Mouse (Mus musculus): ENCODE measurements around the gene Gm47996. TPM values are rescaled to one million over a fixed set of nuclear protein-coding genes. Genes with fewer than 3 reads are reported as not detected.

Gm47996 gene
- polyA plus RNA-seq, 1 experiment, result not detected

DNA sequence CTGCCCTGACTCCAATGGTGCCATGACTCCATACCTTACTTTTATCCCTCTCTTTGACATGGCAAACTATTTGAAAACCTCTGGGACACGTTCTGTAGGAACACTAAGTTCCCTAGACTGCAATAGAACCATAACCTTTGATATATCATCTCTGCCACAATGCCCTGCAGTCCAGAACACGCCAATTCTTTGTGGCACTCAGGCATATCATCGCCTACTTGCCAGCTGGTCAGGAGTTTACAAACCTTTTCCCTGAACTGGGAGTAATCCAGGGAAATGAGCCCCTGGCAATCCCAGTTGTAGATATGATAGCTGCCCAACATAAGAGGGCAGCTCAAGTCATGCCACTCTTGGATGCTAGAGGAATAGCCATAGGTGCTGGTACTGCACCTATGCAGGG, 22.4 kb downstream of the Gm47996 start:
- Histone ChIP-seq H3K4me3 (ENCODE audit: insufficient read depth, low read length) (no peak overlapping the region), H3K27ac (ENCODE audit: insufficient read depth, low read depth, low read length) (no peak overlapping the region), H3K4me1 (ENCODE audit: control insufficient read depth, insufficient read depth, low read length) (peaks cover 6% of the 10 kb centered on the region)
- TF ChIP-seq POLR2A (IDR thresholded peaks at IDR 0.05; ENCODE audit: borderline replicate concordance, low read depth, low read length), result no peak
- no peak for TF ChIP-seq CTCF (IDR thresholded peaks at IDR 0.05; ENCODE audit: low read depth, low read length)

GRCm38 (mm10) chr1:151233756-151234155, 23.8 kb downstream of the Gm47996 start:
- TF ChIP-seq CTCF (IDR thresholded peaks at IDR 0.05; ENCODE audit: low read depth, low read length) (no peak), POLR2A (IDR thresholded peaks at IDR 0.05; ENCODE audit: borderline replicate concordance, low read depth, low read length) (no peak)
- Histone ChIP-seq H3K27ac (ENCODE audit: insufficient read depth, low read depth, low read length) (no peak overlapping the region), H3K4me1 (ENCODE audit: control insufficient read depth, insufficient read depth, low read length) (peaks cover 4% of the 10 kb centered on the region), H3K4me3 (ENCODE audit: insufficient read depth, low read length) (no peak overlapping the region)

GRCm38 (mm10) chr1:151235574-151235973, 25.6 kb downstream of the Gm47996 start:
- no peaks in the 10 kb centered on the region for H3K4me1 ChIP-seq (ENCODE audit: control insufficient read depth, insufficient read depth, low read length)
- TF ChIP-seq CTCF (IDR thresholded peaks at IDR 0.05; ENCODE audit: low read depth, low read length) (no peak), POLR2A (IDR thresholded peaks at IDR 0.05; ENCODE audit: borderline replicate concordance, low read depth, low read length) (no peak)
- no peak overlapping the region for H3K4me3 ChIP-seq (ENCODE audit: insufficient read depth, low read length)
- no peak overlapping the region for H3K27ac ChIP-seq (ENCODE audit: insufficient read depth, low read depth, low read length)

DNA sequence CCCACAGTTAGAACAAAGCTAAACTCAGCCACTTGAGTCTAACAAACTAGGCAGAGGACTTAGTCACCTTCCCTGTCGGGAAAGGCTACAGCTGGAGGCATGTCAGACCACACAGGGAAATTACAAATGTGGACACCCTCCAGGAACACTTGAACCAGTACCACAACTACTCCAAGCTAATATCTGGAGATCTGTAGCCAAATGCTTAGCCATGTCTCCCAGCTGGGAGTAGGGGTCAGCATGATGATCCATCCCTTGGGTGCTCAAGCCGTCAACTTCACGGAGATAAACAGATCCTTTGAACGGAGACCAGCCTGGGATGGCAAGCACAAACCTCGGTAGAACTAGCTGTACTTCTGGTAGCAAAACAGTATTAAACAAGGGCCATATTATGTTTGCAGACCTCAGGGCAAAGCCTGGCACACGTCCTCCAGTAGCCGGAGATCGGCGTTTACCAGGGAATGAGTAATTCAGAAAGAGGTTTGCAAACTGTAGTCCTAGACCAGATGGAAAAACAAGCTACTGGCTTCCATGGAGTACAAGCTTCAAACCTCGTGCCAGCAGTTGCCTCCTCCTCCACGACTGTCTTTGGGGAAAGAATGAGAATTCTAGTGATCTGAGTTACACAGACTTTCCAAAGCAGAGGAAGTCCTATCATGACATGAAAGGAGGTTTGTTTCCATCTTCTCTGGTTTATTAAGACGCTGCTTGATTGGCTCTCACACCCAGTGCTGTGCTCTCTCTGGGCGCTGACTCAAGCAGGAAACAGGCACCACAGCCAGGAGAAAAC, 26.4 kb downstream of the Gm47996 start:
- Histone ChIP-seq H3K4me3 (ENCODE audit: insufficient read depth, low read length) (no peak overlapping the region), H3K4me1 (ENCODE audit: control insufficient read depth, insufficient read depth, low read length) (no peaks in the 10 kb centered on the region), H3K27ac (ENCODE audit: insufficient read depth, low read depth, low read length) (no peak overlapping the region)
- no peak for TF ChIP-seq CTCF (IDR thresholded peaks at IDR 0.05; ENCODE audit: low read depth, low read length)
- no peak for TF ChIP-seq POLR2A (IDR thresholded peaks at IDR 0.05; ENCODE audit: borderline replicate concordance, low read depth, low read length)

- TF ChIP-seq POLR2A (IDR thresholded peaks at IDR 0.05; ENCODE audit: borderline replicate concordance, low read depth, low read length) (no peak), CTCF (IDR thresholded peaks at IDR 0.05; ENCODE audit: low read depth, low read length) (no peak)
- Histone ChIP-seq H3K27ac (ENCODE audit: insufficient read depth, low read depth, low read length) (no peak overlapping the region), H3K4me3 (ENCODE audit: insufficient read depth, low read length) (no peak overlapping the region), H3K4me1 (ENCODE audit: control insufficient read depth, insufficient read depth, low read length) (no peaks in the 10 kb centered on the region)
Measured at GRCm38 (mm10) chr1:151237780-151238179, 27.8 kb downstream of the Gm47996 start.

GRCm38 (mm10) chr1:151243332-151243731, 33.4 kb downstream of the Gm47996 start:
- no peak for TF ChIP-seq POLR2A (IDR thresholded peaks at IDR 0.05; ENCODE audit: borderline replicate concordance, low read depth, low read length)
- TF ChIP-seq CTCF (IDR thresholded peaks at IDR 0.05; ENCODE audit: low read depth, low read length), result no peak
- no peak overlapping the region for H3K4me3 ChIP-seq (ENCODE audit: insufficient read depth, low read length)
- no peaks in the 10 kb centered on the region for H3K4me1 ChIP-seq (ENCODE audit: control insufficient read depth, insufficient read depth, low read length)
- H3K27ac ChIP-seq (ENCODE audit: insufficient read depth, low read depth, low read length), result no peak overlapping the region

- no peak for TF ChIP-seq POLR2A (IDR thresholded peaks at IDR 0.05; ENCODE audit: borderline replicate concordance, low read depth, low read length)
- TF ChIP-seq CTCF (IDR thresholded peaks at IDR 0.05; ENCODE audit: low read depth, low read length), result no peak
- no peaks in the 10 kb centered on the region for H3K4me1 ChIP-seq (ENCODE audit: control insufficient read depth, insufficient read depth, low read length)
- H3K27ac ChIP-seq (ENCODE audit: insufficient read depth, low read depth, low read length), result no peak overlapping the region
- no peak overlapping the region for H3K4me3 ChIP-seq (ENCODE audit: insufficient read depth, low read length)
Measured at GRCm38 (mm10) chr1:151244013-151244412, 34.1 kb downstream of the Gm47996 start.

DNA sequence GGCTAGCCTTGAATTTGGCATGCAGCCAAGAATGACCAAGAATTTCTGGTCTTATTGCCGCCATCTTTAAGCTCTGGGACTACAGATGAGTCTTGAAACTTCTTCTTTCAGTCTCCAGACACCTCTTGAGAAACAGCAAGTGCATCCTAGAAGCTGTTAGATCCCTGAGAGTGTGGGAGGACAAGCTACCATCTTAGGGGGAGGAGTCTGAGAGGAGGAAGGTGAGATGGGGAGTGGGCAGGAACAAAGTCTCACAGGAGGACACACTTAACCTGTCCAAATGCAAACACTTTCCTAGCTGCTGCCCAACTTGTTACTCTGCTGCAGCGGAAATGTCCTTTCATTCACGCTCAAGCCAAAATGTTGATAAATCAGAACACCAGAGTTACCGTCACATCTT, 34.8 kb downstream of the Gm47996 start:
- Histone ChIP-seq H3K4me1 (ENCODE audit: control insufficient read depth, insufficient read depth, low read length) (peaks cover 6% of the 10 kb centered on the region), H3K4me3 (ENCODE audit: insufficient read depth, low read length) (no peak overlapping the region), H3K27ac (ENCODE audit: insufficient read depth, low read depth, low read length) (no peak overlapping the region)
- TF ChIP-seq CTCF (IDR thresholded peaks at IDR 0.05; ENCODE audit: low read depth, low read length) (no peak), POLR2A (IDR thresholded peaks at IDR 0.05; ENCODE audit: borderline replicate concordance, low read depth, low read length) (no peak)

DNA sequence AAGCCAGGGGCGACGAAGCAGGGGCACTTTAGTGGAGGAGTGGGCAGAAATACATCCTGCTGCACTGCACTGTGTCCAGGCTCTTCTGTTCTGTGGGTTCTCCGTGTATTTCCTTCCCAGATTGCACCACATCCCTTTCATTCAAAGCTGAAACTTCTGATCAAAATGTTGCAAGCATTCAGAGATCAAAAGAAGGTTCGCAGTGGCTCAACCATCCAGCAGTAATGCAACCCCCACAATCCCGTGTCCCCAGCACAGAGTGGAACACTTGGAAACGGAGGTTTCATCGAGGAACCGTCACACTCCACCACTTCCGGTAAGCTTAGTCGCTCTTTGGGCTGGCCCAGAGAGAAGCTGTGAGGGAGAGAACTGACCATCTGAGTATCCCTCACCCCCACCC, 35.2 kb downstream of the Gm47996 start:
- H3K4me1 ChIP-seq (ENCODE audit: control insufficient read depth, insufficient read depth, low read length), result peaks cover 6% of the 10 kb centered on the region
- no peak for TF ChIP-seq POLR2A (IDR thresholded peaks at IDR 0.05; ENCODE audit: borderline replicate concordance, low read depth, low read length)
- no peak for TF ChIP-seq CTCF (IDR thresholded peaks at IDR 0.05; ENCODE audit: low read depth, low read length)
- H3K4me3 ChIP-seq (ENCODE audit: insufficient read depth, low read length), result no peak overlapping the region
- H3K27ac ChIP-seq (ENCODE audit: insufficient read depth, low read depth, low read length), result no peak overlapping the region

DNA sequence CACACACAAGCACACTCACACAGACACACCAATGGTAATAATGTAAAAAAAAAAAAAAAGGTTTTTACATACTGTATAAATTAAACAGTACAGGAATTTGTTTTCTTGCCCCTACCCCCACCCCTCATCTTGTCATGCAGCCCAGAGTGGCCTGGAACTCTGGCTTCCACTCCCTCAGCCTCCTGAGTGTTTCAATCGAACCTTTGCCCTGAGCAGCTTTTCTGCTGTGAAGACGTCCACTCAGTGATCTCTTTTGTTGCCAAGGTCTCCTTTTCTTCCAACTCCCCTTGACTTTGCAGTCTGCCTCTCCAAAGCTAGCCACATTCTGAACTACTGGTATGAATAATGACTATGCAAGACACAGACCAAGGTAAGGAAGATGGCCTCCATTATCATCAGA, 35.9 kb downstream of the Gm47996 start:
- H3K4me3 ChIP-seq (ENCODE audit: insufficient read depth, low read length), result no peak overlapping the region
- H3K27ac ChIP-seq (ENCODE audit: insufficient read depth, low read depth, low read length), result no peak overlapping the region
- peaks cover 6% of the 10 kb centered on the region for H3K4me1 ChIP-seq (ENCODE audit: control insufficient read depth, insufficient read depth, low read length)
- no peak for TF ChIP-seq POLR2A (IDR thresholded peaks at IDR 0.05; ENCODE audit: borderline replicate concordance, low read depth, low read length)
- TF ChIP-seq CTCF (IDR thresholded peaks at IDR 0.05; ENCODE audit: low read depth, low read length), result no peak

All from bone marrow macrophage, adult 2 months (primary cell).